Mouse (Mus musculus): Measurements from ENCODE around the gene Mapk14. TPM values are rescaled to one million over a fixed set of nuclear protein-coding genes. Genes with fewer than 3 reads are reported as not detected.

Mapk14 gene
- polyA plus RNA-seq, 1 experiment from 2014 or later: 52.5 TPM

DNA sequence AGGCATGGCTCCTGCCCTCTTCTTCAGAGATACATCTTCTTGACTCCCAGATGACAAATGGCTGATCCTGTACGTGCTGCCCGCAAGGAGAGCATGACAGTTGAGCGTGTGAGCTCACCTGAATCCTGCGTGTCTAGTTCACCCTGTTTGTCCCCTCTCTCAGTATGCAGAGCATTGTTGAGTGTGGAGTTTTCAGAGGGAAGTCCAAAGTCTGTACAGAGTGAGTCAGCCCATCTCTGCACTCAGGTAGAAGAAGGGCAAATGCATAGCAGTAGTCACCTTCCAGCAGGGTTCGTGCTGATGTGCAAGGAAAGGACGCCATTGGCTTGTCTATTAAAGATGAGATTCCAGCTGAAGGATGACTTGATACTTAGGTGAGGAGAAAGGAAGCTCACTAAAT is 48.1 kb downstream of the Mapk14 start:
- WGBS: 95% methylated on average over 6 of the region's 6 CpGs
- Histone ChIP-seq H3K4me2 (ENCODE audit: low read depth) (no peak overlapping the region), H3K4me1 (ENCODE audit: control insufficient read depth, insufficient read depth, low read length) (no peaks in the 10 kb centered on the region), H3K27me3 (ENCODE audit: control insufficient read depth, insufficient read depth, low read length) (no peaks in the 10 kb centered on the region), H3K9me3 (ENCODE audit: control insufficient read depth, low read length) (no peaks in the 10 kb centered on the region), H3K4me3 (ENCODE audit: low read depth, low read length) (no peak overlapping the region), H3K36me3 (ENCODE audit: control insufficient read depth, insufficient read depth, low read length) (peaks cover 14% of the 10 kb centered on the region), H3K27ac (ENCODE audit: low read depth, low read length) (no peak overlapping the region), H3K9ac (ENCODE audit: low read length) (no peak overlapping the region)
- no peak for ATAC-seq (ENCODE audit: insufficient read depth, low FRiP score, low TSS enrichment)
- no peak for DNase-seq (ENCODE audit: low spot score)

DNA sequence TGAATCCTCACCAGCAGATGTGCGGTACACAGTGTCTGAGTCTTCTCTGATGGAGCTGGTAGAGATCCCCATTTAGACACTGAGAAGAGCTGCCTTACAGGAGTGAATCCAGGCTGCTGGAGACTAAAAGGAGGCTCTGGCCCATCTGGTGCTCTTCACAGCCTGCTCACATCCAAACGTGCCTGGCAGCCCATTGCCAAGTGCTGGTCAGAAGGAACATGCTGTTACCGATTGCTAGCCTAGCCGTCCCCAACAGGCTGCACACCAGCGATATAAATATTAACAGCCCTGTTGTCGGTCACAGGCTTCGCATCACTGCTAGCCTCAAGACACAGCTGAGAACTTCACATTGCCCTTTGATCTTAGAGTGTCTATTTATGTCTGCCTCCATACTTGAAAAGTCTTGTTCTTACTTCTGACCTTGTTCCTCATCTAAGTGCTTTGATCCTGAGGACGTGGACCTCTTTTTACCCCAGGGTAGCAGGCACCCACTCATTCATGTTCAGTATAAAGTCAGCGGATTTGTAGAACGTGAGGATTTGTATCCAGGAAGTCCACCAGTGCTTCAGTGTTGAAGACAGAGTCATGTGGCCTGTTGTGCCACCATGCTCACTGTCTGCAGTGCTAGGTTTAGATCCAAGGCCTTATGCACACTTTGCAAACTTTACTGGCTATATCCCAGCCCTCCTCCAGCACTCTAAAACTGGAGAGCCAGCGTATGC is 52.2 kb downstream of the Mapk14 start:
- 92% methylated on average over 11 of the region's 11 CpGs for WGBS
- no peak for ATAC-seq (ENCODE audit: insufficient read depth, low FRiP score, low TSS enrichment)

DNA sequence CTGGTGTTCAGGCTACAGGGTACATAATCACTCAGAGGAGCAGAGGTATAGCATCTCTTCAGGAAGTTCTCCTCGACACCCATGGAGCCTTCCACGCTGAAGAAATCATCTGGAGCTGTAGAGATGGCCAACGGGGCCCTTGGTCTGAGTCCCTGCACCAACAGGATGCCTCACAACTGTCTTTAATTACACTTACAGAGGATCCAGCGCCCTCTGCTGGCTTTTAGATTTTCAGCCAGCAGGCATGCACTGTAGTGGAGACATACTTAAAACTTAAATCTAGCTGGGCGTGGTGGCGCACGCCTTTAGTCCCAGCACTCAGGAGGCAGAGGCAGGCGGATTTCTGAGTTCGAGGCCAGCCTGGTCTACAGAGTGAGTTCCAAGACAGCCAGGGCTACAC is 52.8 kb downstream of the Mapk14 start:
- Histone ChIP-seq H3K4me2 (ENCODE audit: low read depth) (no peak overlapping the region), H3K4me1 (ENCODE audit: control insufficient read depth, insufficient read depth, low read length) (no peaks in the 10 kb centered on the region), H3K4me3 (ENCODE audit: low read depth, low read length) (no peak overlapping the region), H3K36me3 (ENCODE audit: control insufficient read depth, insufficient read depth, low read length) (peaks cover 18% of the 10 kb centered on the region), H3K27ac (ENCODE audit: low read depth, low read length) (no peak overlapping the region), H3K9me3 (ENCODE audit: control insufficient read depth, low read length) (no peaks in the 10 kb centered on the region), H3K27me3 (ENCODE audit: control insufficient read depth, insufficient read depth, low read length) (no peaks in the 10 kb centered on the region), H3K9ac (ENCODE audit: low read length) (no peak overlapping the region)
- no peak for ATAC-seq (ENCODE audit: insufficient read depth, low FRiP score, low TSS enrichment)
- WGBS: 90% methylated on average over 9 of the region's 9 CpGs
- no peak for DNase-seq (ENCODE audit: low spot score)

More for the DNA sequence above, 52.2 kb downstream of the Mapk14 start:
- no peaks in the 10 kb centered on the region for H3K27me3 ChIP-seq (ENCODE audit: control insufficient read depth, insufficient read depth, low read length)
- no peaks in the 10 kb centered on the region for H3K9me3 ChIP-seq (ENCODE audit: control insufficient read depth, low read length)
- H3K27ac ChIP-seq (ENCODE audit: low read depth, low read length): no peak overlapping the region
- peaks cover 17% of the 10 kb centered on the region for H3K36me3 ChIP-seq (ENCODE audit: control insufficient read depth, insufficient read depth, low read length)
- H3K4me2 ChIP-seq (ENCODE audit: low read depth): no peak overlapping the region
- no peaks in the 10 kb centered on the region for H3K4me1 ChIP-seq (ENCODE audit: control insufficient read depth, insufficient read depth, low read length)
- H3K4me3 ChIP-seq (ENCODE audit: low read depth, low read length): no peak overlapping the region
- no peak for DNase-seq (ENCODE audit: low spot score)
- no peak overlapping the region for H3K9ac ChIP-seq (ENCODE audit: low read length)

DNA sequence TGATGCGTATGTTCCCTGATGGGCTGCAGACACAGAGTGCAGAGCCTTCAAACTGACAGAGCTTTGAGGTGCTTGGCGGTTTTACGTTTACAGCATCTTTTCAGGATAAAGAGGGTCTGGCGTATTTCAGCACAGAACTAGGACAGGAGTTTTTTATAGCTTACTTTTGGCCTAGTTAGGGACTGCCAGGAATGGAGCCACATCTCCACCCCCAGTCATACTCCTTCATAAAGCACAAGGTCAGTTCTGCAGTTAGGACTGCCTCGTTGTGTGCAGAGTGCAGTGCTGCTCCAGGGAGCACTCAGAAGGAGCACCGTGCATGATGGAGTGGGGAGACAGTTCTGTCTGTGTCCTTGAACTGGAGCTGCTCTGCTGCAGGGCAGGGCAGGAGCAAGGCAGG is 54.6 kb downstream of the Mapk14 start:
- H3K9me3 ChIP-seq (ENCODE audit: control insufficient read depth, low read length): no peaks in the 10 kb centered on the region
- WGBS: 91% methylated on average over 6 of the region's 6 CpGs
- H3K4me2 ChIP-seq (ENCODE audit: low read depth): no peak overlapping the region
- ATAC-seq (ENCODE audit: insufficient read depth, low FRiP score, low TSS enrichment) (no peak), DNase-seq (ENCODE audit: low spot score) (no peak)
- H3K4me1 ChIP-seq (ENCODE audit: control insufficient read depth, insufficient read depth, low read length): no peaks in the 10 kb centered on the region
- H3K4me3 ChIP-seq (ENCODE audit: low read depth, low read length): no peak overlapping the region
- no peak overlapping the region for H3K27ac ChIP-seq (ENCODE audit: low read depth, low read length)
- H3K36me3 ChIP-seq (ENCODE audit: control insufficient read depth, insufficient read depth, low read length): peaks cover 14% of the 10 kb centered on the region
- no peaks in the 10 kb centered on the region for H3K27me3 ChIP-seq (ENCODE audit: control insufficient read depth, insufficient read depth, low read length)
- no peak overlapping the region for H3K9ac ChIP-seq (ENCODE audit: low read length)

DNA sequence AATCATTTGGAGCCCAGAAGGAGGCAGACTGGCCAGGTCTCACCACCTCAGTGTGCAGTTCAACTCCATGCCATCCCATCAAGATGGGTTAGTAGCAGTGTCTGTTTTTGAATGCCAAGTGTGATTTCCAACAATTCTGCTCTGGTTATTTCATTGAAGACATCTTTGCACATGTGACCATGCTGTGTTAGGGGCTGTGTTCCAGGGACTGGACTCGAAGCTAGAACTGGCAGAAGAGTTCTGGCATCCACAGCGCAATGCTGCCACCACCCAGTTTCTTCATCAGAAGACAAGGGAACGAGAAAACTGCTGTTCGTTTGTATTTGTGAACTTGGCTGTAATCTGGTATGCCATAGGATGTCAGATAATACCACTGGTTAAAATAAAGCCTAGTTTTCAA is 56.9 kb downstream of the Mapk14 start:
- ATAC-seq (ENCODE audit: insufficient read depth, low FRiP score, low TSS enrichment) (no peak), DNase-seq (ENCODE audit: low spot score) (no peak)
- H3K9me3 ChIP-seq (ENCODE audit: control insufficient read depth, low read length): no peaks in the 10 kb centered on the region
- H3K4me1 ChIP-seq (ENCODE audit: control insufficient read depth, insufficient read depth, low read length): no peaks in the 10 kb centered on the region
- no peak overlapping the region for H3K27ac ChIP-seq (ENCODE audit: low read depth, low read length)
- no peaks in the 10 kb centered on the region for H3K27me3 ChIP-seq (ENCODE audit: control insufficient read depth, insufficient read depth, low read length)
- 97% methylated on average over 4 of the region's 4 CpGs for WGBS
- no peak overlapping the region for H3K9ac ChIP-seq (ENCODE audit: low read length)
- H3K4me2 ChIP-seq (ENCODE audit: low read depth): no peak overlapping the region
- no peak overlapping the region for H3K4me3 ChIP-seq (ENCODE audit: low read depth, low read length)
- peaks cover 8% of the 10 kb centered on the region for H3K36me3 ChIP-seq (ENCODE audit: control insufficient read depth, insufficient read depth, low read length)

DNA sequence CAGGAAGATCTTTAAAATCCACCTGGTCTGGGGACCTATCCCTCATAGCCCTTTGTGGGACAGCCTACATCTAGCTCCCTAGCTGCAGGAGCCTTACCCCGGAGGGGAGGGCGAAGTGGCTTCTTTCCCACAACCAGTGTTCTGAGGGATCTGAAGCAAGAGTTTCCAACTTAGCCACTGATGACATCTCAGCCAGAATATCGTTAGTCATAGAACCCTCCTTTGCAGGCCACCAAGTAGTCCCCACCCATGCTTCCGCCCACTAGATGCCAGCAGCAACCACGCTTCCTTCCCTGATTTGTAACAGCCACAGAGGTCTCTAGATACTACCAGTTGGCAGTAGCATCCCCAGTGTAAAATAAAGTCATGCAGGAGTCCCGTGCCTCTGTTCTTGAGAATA is 59.5 kb downstream of the Mapk14 start:
- Histone ChIP-seq H3K27ac (ENCODE audit: low read depth, low read length) (no peak overlapping the region), H3K4me2 (ENCODE audit: low read depth) (no peak overlapping the region), H3K27me3 (ENCODE audit: control insufficient read depth, insufficient read depth, low read length) (no peaks in the 10 kb centered on the region), H3K4me3 (ENCODE audit: low read depth, low read length) (no peak overlapping the region), H3K4me1 (ENCODE audit: control insufficient read depth, insufficient read depth, low read length) (no peaks in the 10 kb centered on the region), H3K36me3 (ENCODE audit: control insufficient read depth, insufficient read depth, low read length) (peaks cover 8% of the 10 kb centered on the region; the same call in 1 of the 2 replicates), H3K9ac (ENCODE audit: low read length) (no peak overlapping the region), H3K9me3 (ENCODE audit: control insufficient read depth, low read length) (no peaks in the 10 kb centered on the region)
- no peak for DNase-seq (ENCODE audit: low spot score)
- WGBS: 86% methylated on average over 6 of the region's 6 CpGs
- no peak for ATAC-seq (ENCODE audit: insufficient read depth, low FRiP score, low TSS enrichment)

DNA sequence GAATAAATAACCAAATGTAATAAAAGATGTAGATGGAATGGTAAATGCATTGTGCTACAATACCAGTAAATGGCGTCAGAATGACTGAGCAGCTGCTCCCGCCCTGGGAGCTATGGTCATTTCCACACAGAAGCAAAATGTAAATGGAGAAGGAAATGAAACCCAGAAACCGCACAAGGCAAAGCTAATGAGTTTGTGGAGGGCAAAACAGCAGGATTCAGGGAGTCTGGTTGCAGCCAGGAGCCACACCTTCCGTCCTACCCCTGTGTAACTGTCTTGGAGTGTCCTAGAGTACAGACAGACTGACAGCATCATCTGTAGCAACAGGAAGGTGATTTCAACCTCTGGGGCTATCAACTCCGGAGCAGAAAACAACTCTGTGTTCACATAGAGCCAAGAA is 65.3 kb downstream of the Mapk14 start:
- H3K9me3 ChIP-seq (ENCODE audit: control insufficient read depth, low read length): no peaks in the 10 kb centered on the region
- ATAC-seq (ENCODE audit: insufficient read depth, low FRiP score, low TSS enrichment): no peak
- no peak overlapping the region for H3K4me3 ChIP-seq (ENCODE audit: low read depth, low read length)
- no peak for DNase-seq (ENCODE audit: low spot score)
- H3K27ac ChIP-seq (ENCODE audit: low read depth, low read length): no peak overlapping the region
- no peaks in the 10 kb centered on the region for H3K27me3 ChIP-seq (ENCODE audit: control insufficient read depth, insufficient read depth, low read length)
- no peaks in the 10 kb centered on the region for H3K36me3 ChIP-seq (ENCODE audit: control insufficient read depth, insufficient read depth, low read length)
- H3K4me2 ChIP-seq (ENCODE audit: low read depth): no peak overlapping the region
- 71% methylated on average over 5 of the region's 5 CpGs for WGBS
- no peaks in the 10 kb centered on the region for H3K4me1 ChIP-seq (ENCODE audit: control insufficient read depth, insufficient read depth, low read length)
- H3K9ac ChIP-seq (ENCODE audit: low read length): no peak overlapping the region

DNA sequence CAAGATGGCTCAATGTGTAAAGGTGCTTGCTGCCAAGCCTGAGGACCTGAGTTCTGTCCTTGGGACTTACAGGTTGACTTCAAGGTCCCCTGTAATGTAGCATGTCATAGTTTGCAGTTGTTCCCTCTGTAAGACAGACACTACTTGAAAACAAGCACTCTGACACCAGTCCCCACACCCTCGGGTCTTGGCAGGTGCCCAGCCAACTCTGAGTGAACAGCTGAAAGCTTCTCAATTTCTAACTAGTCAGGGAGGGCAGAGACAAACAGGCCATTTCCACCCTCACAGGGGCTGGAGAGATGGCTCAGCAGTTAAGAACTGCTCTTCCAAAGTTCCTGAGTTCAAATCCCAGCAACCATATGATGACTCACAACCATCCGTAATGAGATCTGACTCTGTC is 66.3 kb downstream of the Mapk14 start:
- no peaks in the 10 kb centered on the region for H3K27me3 ChIP-seq (ENCODE audit: control insufficient read depth, insufficient read depth, low read length)
- ATAC-seq (ENCODE audit: insufficient read depth, low FRiP score, low TSS enrichment) (no peak), DNase-seq (ENCODE audit: low spot score) (no peak)
- no peak overlapping the region for H3K27ac ChIP-seq (ENCODE audit: low read depth, low read length)
- H3K4me2 ChIP-seq (ENCODE audit: low read depth): no peak overlapping the region
- H3K4me1 ChIP-seq (ENCODE audit: control insufficient read depth, insufficient read depth, low read length): no peaks in the 10 kb centered on the region
- 94% methylated on average over 2 of the region's 2 CpGs for WGBS
- H3K9me3 ChIP-seq (ENCODE audit: control insufficient read depth, low read length): no peaks in the 10 kb centered on the region
- H3K4me3 ChIP-seq (ENCODE audit: low read depth, low read length): no peak overlapping the region
- H3K9ac ChIP-seq (ENCODE audit: low read length): no peak overlapping the region
- H3K36me3 ChIP-seq (ENCODE audit: control insufficient read depth, insufficient read depth, low read length): no peaks in the 10 kb centered on the region

DNA sequence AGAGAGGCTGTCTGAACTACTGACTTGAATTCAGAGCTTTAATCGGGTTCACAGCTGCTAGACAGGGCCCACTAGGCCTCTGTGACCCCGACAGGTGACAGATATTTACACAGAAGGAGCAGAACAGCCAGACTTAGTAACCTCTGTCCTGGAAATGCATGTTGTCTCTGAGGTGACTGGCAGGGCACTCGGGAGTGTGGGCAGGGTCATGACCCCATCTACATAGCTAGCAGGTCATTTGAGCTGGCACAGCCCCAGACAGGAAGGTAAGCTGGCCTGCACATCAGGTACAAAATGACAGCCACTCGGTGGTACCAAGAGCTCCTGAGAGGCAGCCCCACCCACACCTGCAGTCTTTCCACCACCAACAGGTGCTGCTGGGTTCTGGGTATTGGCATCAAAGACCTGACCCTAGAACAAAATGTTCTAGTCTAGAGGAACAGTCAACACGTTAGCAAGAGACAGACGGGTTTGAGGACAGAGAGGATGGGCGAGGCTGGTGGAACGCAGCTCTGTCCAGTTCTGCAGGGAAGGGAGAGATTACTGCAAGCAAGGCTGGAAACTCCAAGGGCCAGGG is 69.7 kb downstream of the Mapk14 start:
- WGBS: 70% methylated on average over 8 of the region's 8 CpGs

More for the DNA sequence above, 69.7 kb downstream of the Mapk14 start:
- Histone ChIP-seq H3K4me2 (ENCODE audit: low read depth) (no peak overlapping the region), H3K27me3 (ENCODE audit: control insufficient read depth, insufficient read depth, low read length) (no peaks in the 10 kb centered on the region), H3K27ac (ENCODE audit: low read depth, low read length) (no peak overlapping the region), H3K4me3 (ENCODE audit: low read depth, low read length) (no peak overlapping the region), H3K9me3 (ENCODE audit: control insufficient read depth, low read length) (no peaks in the 10 kb centered on the region), H3K4me1 (ENCODE audit: control insufficient read depth, insufficient read depth, low read length) (no peaks in the 10 kb centered on the region), H3K9ac (ENCODE audit: low read length) (no peak overlapping the region), H3K36me3 (ENCODE audit: control insufficient read depth, insufficient read depth, low read length) (no peaks in the 10 kb centered on the region)
- DNase-seq (ENCODE audit: low spot score) (no peak), ATAC-seq (ENCODE audit: insufficient read depth, low FRiP score, low TSS enrichment) (no peak)
